Mouse (Mus musculus) MEL (cell line): Measurements from ENCODE around the gene Slc28a3. TPM values are rescaled to one million over a fixed set of nuclear protein-coding genes. Genes with fewer than 3 reads are reported as not detected.

Experiments used
- DNase-seq: peaks from one replicate; pipeline ENCODE4 v3.0.0; 2011; ENCODE audit warnings: low read depth, low spot score
- H3K27ac ChIP-seq: 2 replicates; pipeline ENCODE4 v1.5.1; 2012; ENCODE audit warnings: low read depth, mild to moderate bottlenecking, control low read depth, low read length, moderate library complexity; ENCODE audit not compliant: control insufficient read depth
- H3K27me3 ChIP-seq, 2 experiments: fragments of 150-350 bp in 1 of 2; sonication (generic) in 1 of 2; 2 replicates each; pipeline ENCODE4 v1.6.1; 2012; ENCODE audit warnings: low read length in 2 of 2, mild to moderate bottlenecking in 2 of 2, improper control_type of control experiment in 1 of 2, moderate library complexity in 1 of 2; ENCODE audit not compliant: insufficient read depth in 2 of 2, control insufficient read depth in 1 of 2
- H3K36me3 ChIP-seq, 2 experiments: 2 replicates each; pipeline ENCODE4 v1.6.1; 2012 to 2014; ENCODE audit warnings: low read length in 2 of 2, improper control_type of control experiment in 1 of 2, inconsistent platforms in 1 of 2, mild to moderate bottlenecking in 1 of 2; ENCODE audit not compliant: insufficient read depth in 2 of 2, control insufficient read depth in 1 of 2
- H3K4me1 ChIP-seq, 2 experiments: fragments of 150-350 bp in 1 of 2; sonication (generic) in 1 of 2; 2 replicates each; pipeline ENCODE4 v1.6.1; 2012; ENCODE audit warnings: low read length in 2 of 2, improper control_type of control experiment in 1 of 2, mild to moderate bottlenecking in 1 of 2; ENCODE audit not compliant: insufficient read depth in 2 of 2, control insufficient read depth in 1 of 2
- H3K4me3 ChIP-seq, 2 experiments: fragments of 150-350 bp in 1 of 2; sonication (generic) in 1 of 2; 2 replicates each; pipeline ENCODE4 v1.5.1; 2012; ENCODE audit warnings: low read depth in 2 of 2, low read length in 2 of 2, mild to moderate bottlenecking in 2 of 2, moderate library complexity in 2 of 2, control low read depth in 1 of 2, improper control_type of control experiment in 1 of 2; ENCODE audit not compliant: control insufficient read depth in 1 of 2, insufficient read depth in 1 of 2
- H3K79me2 ChIP-seq: 2 replicates; pipeline ENCODE4 v1.6.1; 2012; ENCODE audit warnings: mild to moderate bottlenecking, low read length, moderate library complexity; ENCODE audit not compliant: control insufficient read depth, poor library complexity, insufficient read depth
- H3K9ac ChIP-seq: 2 replicates; pipeline ENCODE4 v1.6.1; 2012; ENCODE audit warnings: low read depth, mild to moderate bottlenecking, control low read depth, low read length, moderate library complexity; ENCODE audit not compliant: control insufficient read depth, poor library complexity, severe bottlenecking
- H3K9me3 ChIP-seq: fragments of 150-350 bp; sonication (generic); replicated peaks from 2 replicates; pipeline ENCODE4 v1.6.1; 2012; ENCODE audit warnings: mild to moderate bottlenecking, low read length, improper control_type of control experiment, moderate library complexity; ENCODE audit not compliant: insufficient read depth
- BHLHE40 ChIP-seq: IDR thresholded peaks from 2 replicates; pipeline ENCODE4 v1.6.1; 2012; ENCODE audit warnings: low read depth, mild to moderate bottlenecking, inconsistent platforms, low read length, improper control_type of control experiment, borderline replicate concordance
- ELF1 ChIP-seq: IDR thresholded peaks from 2 replicates; pipeline ENCODE4 v1.6.1; 2014; ENCODE audit warnings: low read depth, mild to moderate bottlenecking, inconsistent platforms, low read length, improper control_type of control experiment, moderate library complexity
- EP300 ChIP-seq, 2 experiments: IDR thresholded peaks; 2 replicates each; pipeline ENCODE4 v1.6.1; 2011; ENCODE audit warnings: improper control_type of control experiment in 2 of 2, low read length in 2 of 2, low read depth in 1 of 2, mild to moderate bottlenecking in 1 of 2
- GATA1 ChIP-seq: IDR thresholded peaks from 2 replicates; pipeline ENCODE4 v1.6.1; 2011; ENCODE audit warnings: low read depth, low read length, improper control_type of control experiment
- MYB ChIP-seq: IDR thresholded peaks from 2 replicates; pipeline ENCODE4 v1.6.1; 2011; ENCODE audit warnings: mild to moderate bottlenecking, low read depth, low read length, improper control_type of control experiment
- POLR2A ChIP-seq, 2 experiments: IDR thresholded peaks; 2 replicates each; pipeline ENCODE4 v1.6.1; 2011 to 2012; ENCODE audit warnings: low read length in 2 of 2, mild to moderate bottlenecking in 2 of 2, control low read depth in 1 of 2, improper control_type of control experiment in 1 of 2, low read depth in 1 of 2, moderate library complexity in 1 of 2; ENCODE audit not compliant: control insufficient read depth in 1 of 2, insufficient read depth in 1 of 2, poor library complexity in 1 of 2
- POLR2AphosphoS5 ChIP-seq: IDR thresholded peaks from 2 replicates; pipeline ENCODE4 v1.6.1; 2012; ENCODE audit warnings: low read depth, borderline replicate concordance, mild to moderate bottlenecking, inconsistent platforms, low read length, moderate library complexity, mixed read lengths
- RAD21 ChIP-seq: IDR thresholded peaks from 2 replicates; pipeline ENCODE4 v1.6.1; 2011; ENCODE audit warnings: mild to moderate bottlenecking, low read depth, low read length, improper control_type of control experiment
- SIN3A ChIP-seq: IDR thresholded peaks from 2 replicates; pipeline ENCODE4 v1.6.1; 2012; ENCODE audit warnings: low read length, improper control_type of control experiment, inconsistent platforms
- TBP ChIP-seq: IDR thresholded peaks from 2 replicates; pipeline ENCODE4 v1.8.0; 2011; ENCODE audit warnings: low read depth, low read length, improper control_type of control experiment
- TCF12 ChIP-seq: IDR thresholded peaks from 2 replicates; pipeline ENCODE4 v1.6.1; 2014; ENCODE audit warnings: low read depth, mild to moderate bottlenecking, inconsistent platforms, low read length, improper control_type of control experiment, moderate library complexity
- USF1 ChIP-seq: IDR thresholded peaks from 2 replicates; pipeline ENCODE4 v1.6.1; 2014; ENCODE audit warnings: low read depth, mild to moderate bottlenecking, inconsistent platforms, low read length, improper control_type of control experiment, moderate library complexity
- ZKSCAN1 ChIP-seq: IDR thresholded peaks from 2 replicates; pipeline ENCODE4 v1.6.1; 2012; ENCODE audit warnings: low read depth, mild to moderate bottlenecking, inconsistent platforms, low read length, improper control_type of control experiment, moderate library complexity
- polyA plus RNA-seq, 2 experiments: library from polyadenylated mRNA; stranded (reverse) in 1 of 2; unstranded in 1 of 2; fragments of >175 nt in 1 of 2; fragments of >200 nt in 1 of 2; gene quantifications; 2 replicates each; pipeline versions ENCODE4 v1.2.1 to v1.2.4; 2012; ENCODE audit warnings: low replicate concordance in 2 of 2, low read depth in 1 of 2; ENCODE audit not compliant: insufficient read length in 2 of 2, insufficient read depth in 1 of 2, missing spikeins in 1 of 2
- total RNA-seq: library from RNA; depleted of rRNA; stranded (reverse); fragments of 300-350 nt; gene quantifications from 2 replicates; pipeline ENCODE4 v1.2.3, GENCODE M21; 2012

Slc28a3 gene
- total and polyA plus RNA-seq, 3 experiments: 1.4 TPM; not detected in 2

DNA sequence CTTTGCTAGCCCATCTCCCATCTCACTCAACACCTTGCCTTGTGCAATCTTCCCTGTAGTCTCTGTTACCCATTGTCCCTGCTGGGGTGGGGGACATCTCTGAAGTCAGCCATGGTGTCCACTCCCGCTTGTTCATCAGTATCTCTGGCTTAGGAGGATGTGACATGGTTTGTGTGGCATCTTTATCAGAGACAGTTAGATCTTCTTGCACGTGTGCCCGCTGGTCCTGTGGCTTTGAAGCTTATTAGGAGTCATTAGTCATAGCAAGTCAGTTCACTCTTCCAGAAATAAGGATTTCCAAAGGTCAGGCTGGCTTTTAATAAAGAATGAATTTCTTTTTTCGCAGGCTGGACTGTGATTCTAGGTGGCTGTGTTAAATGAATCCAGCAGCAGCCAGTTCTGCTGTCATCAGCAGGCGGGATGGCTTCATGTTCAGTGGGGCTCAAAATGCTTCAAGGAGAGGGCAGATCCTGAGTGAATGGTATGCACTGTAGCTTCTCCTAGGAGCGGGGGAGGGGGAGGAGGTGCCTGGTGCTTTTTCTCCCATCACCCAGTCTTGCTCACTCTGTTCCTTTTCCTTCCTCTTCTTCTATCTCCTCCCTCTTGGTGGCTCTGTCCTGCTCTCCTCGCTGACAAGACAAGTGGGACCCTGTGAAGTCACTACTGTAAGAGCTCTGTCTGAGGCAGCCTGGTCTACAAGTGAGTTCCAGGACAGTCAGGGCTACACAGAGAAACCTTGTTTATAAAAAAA, 89.9 kb downstream of the Slc28a3 start:
- TF ChIP-seq TBP (peak; percentile 84), POLR2A (IDR thresholded peaks at IDR 0.05; ENCODE audit: control insufficient read depth in 1 of 2, insufficient read depth in 1 of 2, low read depth in 1 of 2, low read length in 2 of 2, poor library complexity in 1 of 2) (peak; percentile 13 to 62; a peak in 3 of 4 replicates), SIN3A (no peak), MYB (no peak), GATA1 (peak; percentile 53; the same call in 1 of the 2 replicates)
- H3K79me2 ChIP-seq: peaks cover 28% of the 10 kb centered on the region
- H3K27me3 ChIP-seq: no peaks in the 10 kb centered on the region
- DNase-seq: peak; percentile 90
- H3K4me3 ChIP-seq: peak overlapping the region; percentile 23 to 45
- H3K4me1 ChIP-seq: peaks cover under 1 to 28% of the 10 kb centered on the region in 2 experiments; a peak in 3 of 4 replicates
- peaks cover 0 to 23% of the 10 kb centered on the region in 2 experiments; a peak in 2 of 4 replicates for H3K36me3 ChIP-seq
- H3K9me3 ChIP-seq: no peaks in the 10 kb centered on the region
- H3K27ac ChIP-seq: peak overlapping the region; percentile 99
- H3K9ac ChIP-seq: peak overlapping the region; percentile 83

- TF ChIP-seq POLR2A (IDR thresholded peaks at IDR 0.05; ENCODE audit: control insufficient read depth in 1 of 2, insufficient read depth in 1 of 2, low read depth in 1 of 2, low read length in 2 of 2, poor library complexity in 1 of 2) (peak; percentile 13 to 65; a peak in 2 of 4 replicates), RAD21 (no peak), TBP (peak; percentile 88), GATA1 (peak; percentile 78; the same call in 1 of the 2 replicates), ELF1 (no peak), ZKSCAN1 (no peak), EP300 (IDR thresholded peaks at IDR 0.05; ENCODE audit: low read depth in 1 of 2, low read length in 2 of 2) (no peak), USF1 (no peak), TCF12 (no peak), SIN3A (no peak), BHLHE40 (no peak), POLR2AphosphoS5 (peak; percentile 48; the same call in 1 of the 2 replicates)
- Histone ChIP-seq H3K9me3 (no peaks in the 10 kb centered on the region), H3K27me3 (no peaks in the 10 kb centered on the region), H3K4me1 (peaks cover 2 to 30% of the 10 kb centered on the region in 2 experiments; a peak in 3 of 4 replicates), H3K4me3 (peak overlapping the region; percentile 23 to 46; a peak in 3 of 4 replicates), H3K79me2 (peaks cover 23% of the 10 kb centered on the region), H3K27ac (peak overlapping the region; percentile 99), H3K9ac (peak overlapping the region; percentile 83), H3K36me3 (peaks cover 0 to 24% of the 10 kb centered on the region in 2 experiments; a peak in 2 of 4 replicates)
- peak; percentile 97 for DNase-seq
Measured at GRCm38 (mm10) chr13:58520028-58520427, 90.6 kb downstream of the Slc28a3 start.
